Mouse (Mus musculus) adipocyte (in vitro differentiated cells): Measurements from ENCODE around the gene Tent4a.

ENCODE experiments used
- DNase-seq: peaks from one replicate; pipeline ENCODE4 v3.0.0-alpha.2; 2016; ENCODE audit warnings: low spot score

Gene Tent4a

DNA sequence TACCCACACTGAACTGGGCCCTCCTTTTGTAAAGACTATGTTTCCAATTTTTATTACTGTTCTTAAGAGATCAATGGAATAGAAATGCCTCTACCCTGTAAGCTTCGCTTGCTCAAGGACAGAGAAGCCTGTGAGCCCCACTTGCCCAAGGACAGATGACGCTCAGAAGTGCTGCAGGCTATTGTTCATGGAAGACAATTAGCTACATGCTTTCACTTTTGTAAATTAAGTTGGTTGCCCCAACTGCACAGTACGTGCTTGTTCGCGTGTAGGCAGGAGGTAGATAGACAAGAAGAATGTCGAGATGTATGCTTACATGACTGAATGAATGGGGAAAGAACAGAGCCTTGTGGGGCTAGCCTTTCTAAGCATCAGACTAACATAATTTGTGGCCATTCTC lies 55.7 kb downstream of the Tent4a start:
- no peak for DNase-seq

- no peak for DNase-seq
Measured at GRCm38 (mm10) chr13:69460635-69461465, 73.6 kb downstream of the Tent4a start.

DNA sequence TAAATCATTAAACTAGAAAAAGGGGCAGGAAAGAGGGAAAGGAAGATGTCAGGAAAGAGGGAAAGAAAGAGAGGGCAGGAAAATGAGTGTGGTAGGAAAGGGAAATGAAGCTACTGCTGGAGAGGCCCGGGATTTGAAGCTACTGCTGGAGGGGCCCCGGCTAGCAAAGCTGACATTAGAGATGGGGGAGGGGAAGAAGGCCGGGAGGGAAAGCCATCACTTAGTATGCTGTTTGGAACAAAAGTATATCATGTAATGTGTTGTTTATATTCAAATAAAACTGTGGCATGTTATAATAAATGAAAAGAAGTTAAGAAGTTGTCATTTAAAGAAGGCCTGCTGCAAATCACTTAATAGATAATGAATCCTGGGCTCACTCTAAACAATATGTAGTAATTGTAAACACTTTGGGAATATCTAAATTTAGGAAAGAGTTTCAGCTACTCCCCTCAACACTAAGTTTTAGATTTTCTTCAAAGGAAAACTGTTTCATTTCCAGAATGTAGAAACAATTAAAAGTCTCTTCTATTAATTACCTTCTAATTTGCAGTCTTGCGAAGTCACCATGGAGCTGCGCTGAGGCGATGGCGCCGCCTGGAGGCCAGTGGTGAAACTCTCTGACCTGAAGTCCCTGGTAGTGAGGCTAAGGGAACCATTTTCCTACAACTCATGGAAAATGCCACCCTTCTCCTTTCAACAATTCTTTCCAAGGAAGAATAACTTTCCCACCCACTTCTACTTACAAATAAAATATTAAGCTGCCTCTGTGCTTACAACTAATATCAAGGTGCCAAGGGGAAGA lies 74.6 kb downstream of the Tent4a start:
- DNase-seq, result no peak

- no peak for DNase-seq
Measured at GRCm38 (mm10) chr13:69458891-69459290, 75.5 kb downstream of the Tent4a start.

DNA sequence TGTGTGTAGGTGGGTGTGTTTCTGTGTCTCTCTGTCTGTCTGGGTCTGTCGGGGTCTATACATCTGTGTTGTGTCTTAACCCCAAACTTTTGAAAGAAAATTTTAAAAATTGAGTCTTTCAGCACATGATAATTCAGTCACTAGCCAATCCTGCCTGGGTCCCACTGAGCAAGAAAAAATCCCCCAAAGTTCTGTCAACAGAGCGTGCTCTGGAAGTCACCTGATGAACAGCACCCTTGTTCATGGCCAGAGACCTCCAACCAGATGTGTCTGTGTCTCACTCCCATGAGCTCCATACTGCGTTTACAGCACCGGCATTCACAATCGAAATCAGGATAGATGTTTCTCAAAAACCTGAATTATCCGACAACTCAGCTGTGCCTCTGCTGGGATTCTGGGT lies 76.0 kb downstream of the Tent4a start:
- no peak for DNase-seq

DNA sequence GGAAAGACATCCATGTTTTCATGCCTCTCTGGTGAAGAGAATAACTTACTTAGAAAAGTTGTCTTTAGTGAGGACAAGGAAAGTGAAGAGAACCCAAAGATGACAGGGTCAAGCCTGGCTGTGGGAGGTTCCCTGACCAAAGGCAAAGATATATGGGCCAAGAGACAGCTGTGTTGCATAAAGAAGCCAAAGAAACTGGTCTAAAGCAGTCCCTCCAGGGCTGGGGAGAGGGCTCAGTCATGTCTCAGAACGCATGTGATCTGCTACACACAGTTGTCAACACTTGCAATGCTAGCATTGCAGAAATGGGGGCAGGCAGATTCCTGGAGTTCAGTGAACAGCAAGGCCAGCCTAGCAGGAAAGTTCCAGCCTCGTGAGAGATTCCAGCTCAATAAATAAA lies 77.3 kb downstream of the Tent4a start:
- DNase-seq, result no peak

GRCm38 (mm10) chr13:69456641-69457040 lies 77.8 kb downstream of the Tent4a start:
- no peak for DNase-seq

GRCm38 (mm10) chr13:69455476-69456175 lies 78.8 kb downstream of the Tent4a start:
- DNase-seq, result no peak
